Mouse (Mus musculus) left cerebral cortex, adult 18-20 months (tissue): Measurements from ENCODE around the gene Gm28048. TPM values are rescaled to one million over a fixed set of nuclear protein-coding genes. Genes with fewer than 3 reads are reported as not detected.

Experiments used
- DNase-seq, 2 experiments: peaks; one replicate each; pipeline ENCODE4 v3.0.0; 2021 to 2022; ENCODE audit warnings: low spot score in 2 of 2, mixed read lengths in 1 of 2
- total RNA-seq, 2 experiments: library from RNA; stranded (reverse); gene quantifications; 2 replicates each; pipeline ENCODE4 v1.2.3; 2021

Gm28048 gene
- total RNA-seq, 2 experiments from 2014 or later = 10.1 to 11.3 TPM

DNA sequence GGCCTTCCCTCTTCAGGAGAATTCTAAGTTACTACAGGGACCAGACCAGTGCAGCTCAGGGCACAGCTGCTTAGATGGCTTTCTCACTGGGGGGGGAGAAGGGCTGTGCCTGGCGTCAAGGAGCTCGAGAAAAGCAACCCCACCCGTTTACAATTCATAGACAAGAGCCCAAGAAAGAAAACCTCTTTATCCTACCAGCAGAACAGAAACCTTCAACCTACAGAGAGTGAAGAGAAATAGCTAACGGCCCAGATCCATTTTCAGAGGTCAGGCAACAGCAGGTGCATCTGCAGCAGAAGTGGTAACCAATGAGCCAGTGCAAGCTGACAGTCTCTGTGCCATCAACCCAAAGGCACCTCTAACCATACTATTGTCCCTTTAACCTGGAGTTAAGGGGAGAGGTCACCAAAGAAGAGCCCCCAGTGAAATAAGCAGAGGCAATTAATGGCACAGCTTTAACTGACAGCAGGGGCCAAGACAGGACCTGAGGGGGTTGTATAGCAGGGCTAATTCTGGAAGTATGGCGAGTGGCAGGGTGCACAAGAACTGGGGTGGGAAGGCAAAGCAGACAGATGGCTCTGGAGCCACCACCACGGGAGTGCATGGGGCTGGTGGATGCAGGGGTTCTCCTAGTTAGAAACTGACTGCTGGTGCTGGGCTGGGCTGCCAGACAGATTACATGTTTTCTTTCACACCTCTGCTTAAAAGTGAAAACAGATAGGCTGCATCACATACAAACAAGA lies 135.6 kb downstream of the Gm28048 start:
- peak in 1 of 2 experiments; percentile 20 for DNase-seq

DNA sequence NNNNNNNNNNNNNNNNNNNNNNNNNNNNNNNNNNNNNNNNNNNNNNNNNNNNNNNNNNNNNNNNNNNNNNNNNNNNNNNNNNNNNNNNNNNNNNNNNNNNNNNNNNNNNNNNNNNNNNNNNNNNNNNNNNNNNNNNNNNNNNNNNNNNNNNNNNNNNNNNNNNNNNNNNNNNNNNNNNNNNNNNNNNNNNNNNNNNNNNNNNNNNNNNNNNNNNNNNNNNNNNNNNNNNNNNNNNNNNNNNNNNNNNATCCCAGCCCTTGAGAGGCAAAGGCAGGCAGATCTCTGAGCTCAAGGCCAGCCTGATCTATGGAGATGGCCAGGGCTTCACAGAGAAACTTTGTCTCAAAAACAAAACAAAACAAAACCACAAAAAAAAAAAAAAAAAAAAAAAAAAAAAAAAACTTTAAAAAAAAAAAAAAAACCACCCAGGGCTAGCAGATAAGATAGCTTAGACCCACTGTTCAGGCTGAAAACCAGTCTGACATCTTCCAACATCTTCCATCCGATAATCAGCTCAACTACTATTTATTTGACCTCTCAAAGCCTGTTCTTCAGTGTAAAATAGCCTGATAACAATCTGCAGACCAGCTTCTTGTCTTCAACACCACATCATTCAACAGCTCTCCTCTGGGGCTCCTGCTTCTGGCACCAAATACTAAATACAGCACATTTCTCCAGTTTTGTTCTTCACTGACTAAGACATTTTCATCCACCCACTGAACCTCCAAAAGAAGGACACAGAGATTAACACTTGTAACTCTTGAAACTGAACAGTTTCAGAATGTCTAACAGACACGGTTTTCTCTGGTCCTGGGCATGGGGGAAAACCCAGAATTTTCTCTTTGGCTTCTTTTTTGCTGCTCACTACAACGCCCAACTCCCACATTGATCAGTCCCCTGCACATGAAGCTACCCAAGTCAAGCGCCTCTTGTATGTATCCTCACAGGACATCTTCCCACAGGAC lies 136.9 kb downstream of the Gm28048 start:
- peak in 1 of 2 experiments; percentile 14 for DNase-seq

DNA sequence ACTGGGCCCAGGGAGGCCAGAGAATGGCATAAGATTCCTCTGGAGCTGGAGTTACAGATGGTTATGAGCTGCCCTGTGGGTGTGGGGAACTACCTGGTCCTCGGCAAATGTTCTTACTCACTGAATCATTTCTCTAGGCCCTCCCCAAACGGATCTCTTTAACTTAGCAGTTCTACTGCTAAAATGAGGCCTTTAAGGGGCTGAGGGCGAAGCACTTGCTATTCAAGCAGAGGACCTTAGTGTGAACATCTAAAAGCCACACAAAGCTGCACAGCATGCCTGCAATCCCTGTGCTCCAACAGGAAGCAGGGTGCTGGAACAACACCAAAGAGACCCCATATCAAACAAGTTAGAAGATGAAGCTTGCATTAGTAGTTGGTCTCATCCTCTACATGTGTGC lies 142.4 kb downstream of the Gm28048 start:
- no peak for DNase-seq

DNA sequence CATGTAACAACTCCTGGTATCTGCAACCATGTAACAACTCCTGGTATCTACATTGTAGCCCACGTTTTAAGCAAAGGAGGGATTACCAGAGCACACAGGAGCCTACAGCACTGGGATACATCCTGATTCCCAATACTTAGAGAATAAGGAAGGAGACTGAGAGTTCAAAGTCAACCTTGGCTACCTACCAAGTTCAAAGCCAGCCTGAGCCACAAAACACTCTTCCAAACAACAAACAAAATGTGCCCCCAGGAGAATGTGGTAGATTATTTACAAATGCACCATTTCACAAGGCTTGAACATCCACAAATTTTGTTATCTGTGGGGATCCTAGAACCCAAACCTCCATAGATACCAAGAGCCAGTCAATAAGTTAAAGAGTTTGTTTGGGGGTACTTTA lies 143.5 kb downstream of the Gm28048 start:
- DNase-seq = no peak

DNA sequence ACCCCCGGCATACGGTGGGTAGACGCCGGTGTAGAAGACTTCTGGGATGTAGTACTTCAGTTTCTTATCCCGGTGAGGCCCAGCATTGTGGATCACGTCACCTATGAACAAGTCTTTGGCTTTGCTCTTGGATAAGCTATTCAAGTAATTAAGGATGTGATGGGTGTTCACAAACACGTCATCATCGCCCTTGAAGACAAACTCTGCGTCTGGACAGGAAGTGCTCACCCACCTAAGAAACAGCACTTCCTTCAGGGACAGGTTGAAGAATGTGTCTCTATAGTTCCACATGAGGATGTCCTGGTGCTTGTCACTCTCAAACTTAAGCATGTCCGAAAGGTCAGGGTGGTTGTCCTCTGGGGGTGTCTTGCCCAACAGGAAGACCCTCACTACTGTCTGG lies 145.6 kb downstream of the Gm28048 start:
- DNase-seq = no peak

DNA sequence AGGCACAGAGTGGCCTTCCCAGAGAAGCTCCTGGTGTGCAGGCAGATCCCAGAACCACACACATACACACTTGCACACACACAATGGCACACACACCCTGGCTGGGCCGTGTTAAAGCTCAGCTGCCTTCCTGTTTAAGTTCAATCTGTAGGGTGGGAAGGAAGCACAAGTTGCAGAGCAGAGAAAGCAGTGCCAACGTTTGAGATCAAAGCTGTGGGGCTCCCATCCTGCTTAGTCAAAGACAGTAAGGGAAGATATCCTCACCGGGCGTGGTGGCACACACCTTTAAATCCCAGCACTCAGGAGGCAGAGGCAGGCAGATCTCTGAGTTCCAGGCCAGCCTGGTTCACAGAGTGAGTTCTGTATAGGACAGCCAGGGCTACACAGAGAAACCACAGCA lies 149.3 kb downstream of the Gm28048 start:
- DNase-seq = no peak

DNA sequence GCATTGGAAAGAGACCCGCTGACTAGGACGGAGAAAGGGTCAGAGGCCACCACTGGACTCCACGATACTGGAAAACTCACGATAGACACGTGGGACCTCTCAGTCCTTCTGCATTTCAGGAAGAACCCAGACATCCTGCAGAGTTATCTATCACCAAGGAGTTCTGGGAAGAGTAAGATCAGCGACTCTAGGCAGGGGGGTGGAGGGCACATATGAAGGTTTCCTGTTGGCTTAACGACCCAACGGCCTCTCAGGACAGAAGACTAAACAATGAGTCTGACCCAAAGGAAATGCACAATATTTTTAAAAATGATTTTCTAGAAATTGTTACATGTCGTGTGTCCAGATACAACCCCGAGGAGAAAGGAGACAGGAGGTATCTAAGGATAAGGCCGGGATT lies 150.0 kb downstream of the Gm28048 start:
- no peak for DNase-seq

DNA sequence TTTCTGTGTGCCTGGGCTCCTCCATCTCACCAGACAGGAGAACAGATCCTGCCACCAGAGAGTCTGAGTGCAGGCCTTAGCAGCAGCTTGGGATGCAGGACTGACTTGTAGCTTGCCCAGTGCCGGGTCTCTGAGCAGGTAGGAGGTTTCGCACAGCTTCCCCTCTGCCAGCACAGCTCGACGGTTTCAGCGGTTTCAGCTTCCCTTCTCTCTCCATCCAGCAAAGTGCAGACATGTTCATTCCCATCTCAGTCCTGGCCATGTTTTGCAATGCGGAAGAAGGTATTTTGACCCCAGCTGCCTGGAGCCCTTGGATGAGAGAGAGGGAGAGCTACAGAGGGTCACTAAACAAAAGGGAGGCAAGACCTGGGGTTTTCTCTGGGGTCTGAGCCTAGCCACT lies 151.2 kb downstream of the Gm28048 start:
- DNase-seq = no peak

DNA sequence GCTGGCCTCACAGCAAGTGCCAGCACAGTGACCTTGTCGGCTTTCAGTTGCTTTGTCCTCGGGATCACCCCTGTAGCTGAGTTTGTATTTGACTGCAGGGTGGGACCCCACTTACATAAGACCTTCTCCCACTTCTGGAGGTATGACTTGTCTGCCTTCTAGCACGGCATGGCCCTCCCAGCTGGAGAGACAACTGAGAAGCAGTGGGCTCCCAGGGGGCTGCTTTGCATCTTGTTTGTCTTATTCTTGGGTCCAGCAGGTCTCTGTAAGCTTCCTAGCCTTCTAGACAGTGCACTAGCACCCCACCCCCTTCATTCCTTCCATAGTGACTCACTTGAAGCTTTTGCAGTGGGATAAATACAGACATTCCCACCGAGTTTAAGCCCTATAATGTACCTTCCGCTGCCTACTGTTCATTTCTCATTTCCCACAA lies 151.7 kb downstream of the Gm28048 start:
- DNase-seq = no peak

DNA sequence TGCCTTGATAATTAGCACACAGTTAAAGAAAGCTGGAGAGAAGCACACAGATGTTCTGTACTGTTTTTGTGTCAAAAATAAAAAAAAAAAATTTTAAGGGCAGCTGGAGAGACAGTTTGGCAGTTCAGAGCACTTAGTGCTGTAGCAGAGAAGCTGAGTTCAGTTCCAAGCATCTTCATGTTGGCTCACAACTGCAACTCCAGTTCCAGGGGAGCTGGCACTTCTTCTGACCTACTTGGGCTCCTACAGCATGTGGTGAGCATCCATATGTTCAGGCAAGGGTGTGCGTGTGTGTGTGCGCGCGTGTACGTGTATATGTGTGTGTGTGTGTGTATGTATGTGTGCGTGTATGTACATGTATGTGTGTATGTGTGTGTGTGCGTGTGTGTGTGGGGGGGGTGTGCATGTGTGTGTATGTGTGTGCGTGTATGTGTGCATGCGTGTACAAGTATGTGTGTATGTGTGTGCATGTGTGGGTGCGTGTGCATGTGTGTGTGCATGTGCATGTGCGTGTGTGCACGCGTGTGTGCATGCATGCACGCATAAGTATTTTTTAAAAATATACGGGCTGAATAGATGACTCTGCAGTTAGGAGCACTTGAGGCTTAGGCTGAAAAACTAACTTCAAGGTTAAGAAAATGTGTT lies 152.8 kb downstream of the Gm28048 start:
- DNase-seq = peak in 1 of 2 experiments; percentile 20

DNA sequence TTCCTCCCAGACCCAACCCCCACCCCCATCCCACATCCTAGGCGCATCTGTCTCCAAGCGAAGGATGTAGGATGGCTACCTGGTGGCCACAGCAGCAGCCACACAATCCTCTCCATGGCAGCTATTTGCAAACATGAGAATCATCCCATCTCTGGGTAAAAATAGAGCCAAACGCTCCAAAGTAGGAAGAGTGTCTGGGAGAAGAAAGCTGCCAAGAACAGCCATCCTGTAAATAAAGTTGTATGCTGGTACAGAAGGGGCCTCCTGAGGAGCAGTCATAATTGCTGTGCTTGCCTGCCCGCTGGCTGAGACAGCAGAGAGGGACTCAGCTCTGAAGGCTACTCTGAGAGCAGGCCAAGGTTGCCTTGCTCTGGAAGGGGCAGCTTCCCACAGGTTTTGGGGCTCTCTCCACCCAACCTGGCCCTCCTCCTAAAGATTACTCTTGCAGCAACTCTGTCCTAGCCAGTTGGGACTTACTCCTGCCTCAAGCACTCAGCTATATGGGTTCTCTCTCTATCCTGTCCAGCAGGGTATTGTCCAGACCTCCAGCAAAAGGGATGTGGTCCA lies 154.3 kb downstream of the Gm28048 start:
- peak in 1 of 2 experiments; percentile 26 for DNase-seq

DNA sequence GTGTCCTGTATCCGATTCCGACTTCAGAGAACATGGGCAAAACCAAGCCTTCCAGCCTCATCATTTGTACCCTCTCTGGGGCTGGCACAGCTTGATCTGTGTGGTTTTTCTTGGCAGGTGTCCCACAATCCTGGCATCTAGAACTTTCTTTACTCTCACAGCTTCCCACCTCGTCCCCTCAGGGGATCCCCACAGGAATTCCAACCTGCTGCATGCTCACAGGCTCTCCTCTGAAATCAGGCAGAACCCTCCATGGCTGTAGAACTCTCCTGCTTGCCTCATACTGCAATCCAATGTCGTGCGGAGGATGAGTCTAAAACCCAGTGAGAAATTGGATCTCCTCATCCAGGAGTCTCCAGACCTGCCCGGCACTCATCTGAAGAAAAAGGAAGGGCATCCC lies 155.2 kb downstream of the Gm28048 start:
- DNase-seq = no peak

DNA sequence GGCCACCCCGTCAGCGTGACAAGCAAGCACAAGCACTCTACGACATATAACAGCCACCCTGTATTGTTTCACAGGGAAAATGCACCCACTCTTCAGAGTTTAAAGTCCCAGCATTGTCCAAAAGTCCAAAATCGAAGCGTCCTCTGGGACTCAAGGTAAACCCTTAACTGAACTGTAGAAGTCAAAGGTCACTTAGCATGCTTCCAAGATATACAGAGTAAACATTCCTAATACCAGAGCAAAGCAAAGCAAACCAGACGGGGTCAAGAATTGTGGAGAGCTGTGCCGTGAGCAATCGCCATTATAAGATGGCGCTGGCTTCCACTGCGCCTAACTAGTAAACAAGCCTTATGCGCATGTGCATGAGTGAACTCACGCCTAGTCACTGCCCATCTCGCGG lies 155.8 kb downstream of the Gm28048 start:
- DNase-seq = no peak

DNA sequence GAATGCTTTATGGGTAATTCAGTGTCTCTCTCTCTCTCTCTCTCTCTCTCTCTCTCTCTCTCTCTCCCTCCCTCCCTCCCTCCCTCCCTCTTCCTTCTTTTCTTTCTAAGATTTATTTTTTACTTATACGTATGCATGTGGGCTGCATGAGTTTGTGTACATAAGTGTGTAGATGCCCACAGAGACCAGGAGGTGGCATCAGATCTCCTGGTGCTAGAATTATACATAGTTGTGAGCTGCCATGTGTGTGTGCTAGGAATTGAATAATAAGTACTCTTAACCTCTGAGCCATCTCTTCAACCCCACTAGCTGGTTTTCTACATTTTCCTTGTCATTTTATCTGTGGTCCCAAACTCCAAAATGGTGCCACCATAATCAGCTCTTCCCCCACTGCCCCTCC lies 156.3 kb downstream of the Gm28048 start:
- DNase-seq = no peak

DNA sequence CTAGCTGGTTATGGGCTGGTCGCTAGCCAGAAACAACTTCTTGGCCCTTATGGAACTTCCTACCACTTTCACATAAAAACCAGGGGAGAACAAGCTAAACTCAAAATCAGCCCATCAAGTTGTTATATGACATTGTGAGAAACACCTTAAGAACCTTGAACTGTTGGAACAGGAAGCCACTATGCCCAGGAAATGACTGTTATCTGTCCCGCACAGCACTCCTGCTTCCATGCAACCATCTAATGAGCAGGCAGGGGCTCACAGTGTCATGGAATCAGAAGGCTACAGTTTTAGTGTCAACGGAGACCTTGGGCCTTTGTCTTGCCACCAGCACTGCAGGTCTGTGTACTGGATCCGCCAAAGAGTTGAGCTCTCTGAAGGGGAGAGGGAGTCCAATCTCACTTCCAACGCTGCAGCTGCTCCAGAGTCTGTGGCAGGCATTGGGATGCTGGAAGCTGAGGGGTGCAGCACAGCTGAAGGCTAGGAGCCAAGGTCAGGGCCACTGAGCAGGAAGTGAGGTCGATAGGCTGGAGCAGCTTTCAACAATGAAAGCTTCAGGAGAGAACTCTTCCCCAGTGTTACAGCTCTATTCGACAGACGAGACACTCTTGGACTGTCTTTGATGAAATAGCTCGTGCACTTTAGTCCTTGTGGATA lies 157.7 kb downstream of the Gm28048 start:
- no peak for DNase-seq

DNA sequence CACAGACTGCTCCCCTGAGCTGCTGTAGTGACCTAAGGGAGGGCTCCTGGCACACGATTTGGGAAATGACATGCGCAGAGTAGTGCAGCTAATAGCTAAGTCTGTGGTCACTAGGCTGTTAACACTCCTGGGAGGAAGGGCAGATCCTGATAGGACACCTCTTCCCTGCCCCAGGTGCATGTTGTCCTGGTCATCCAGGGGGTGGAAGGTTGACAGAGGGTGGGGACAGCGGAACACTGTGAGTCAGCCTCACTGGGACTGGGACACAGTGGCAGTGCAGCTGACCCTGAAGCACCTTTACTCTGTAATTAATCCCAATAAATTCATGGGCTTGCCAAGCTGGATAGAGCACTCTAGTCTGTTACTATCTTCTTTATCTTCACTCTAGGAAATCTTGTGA lies 160.6 kb downstream of the Gm28048 start:
- no peak for DNase-seq

DNA sequence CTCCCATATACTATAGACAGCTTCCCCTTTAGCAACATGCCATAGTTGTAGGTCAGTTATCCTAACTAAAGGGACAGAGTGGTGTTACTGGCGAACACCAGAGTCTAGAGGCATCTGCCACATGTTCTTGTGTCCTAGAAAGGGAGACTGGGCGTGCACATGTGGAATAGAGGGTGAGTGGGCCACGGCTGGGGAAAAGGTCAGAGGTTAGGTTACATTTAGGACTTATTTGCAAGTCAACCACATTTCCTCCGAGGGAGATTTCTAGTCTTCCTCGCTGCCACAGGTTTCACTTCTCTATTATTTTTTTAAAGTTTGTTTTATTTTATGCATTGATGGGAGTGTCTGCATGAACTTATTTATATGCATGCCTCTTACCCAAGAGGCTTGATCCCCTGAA lies 163.5 kb downstream of the Gm28048 start:
- DNase-seq = no peak

DNA sequence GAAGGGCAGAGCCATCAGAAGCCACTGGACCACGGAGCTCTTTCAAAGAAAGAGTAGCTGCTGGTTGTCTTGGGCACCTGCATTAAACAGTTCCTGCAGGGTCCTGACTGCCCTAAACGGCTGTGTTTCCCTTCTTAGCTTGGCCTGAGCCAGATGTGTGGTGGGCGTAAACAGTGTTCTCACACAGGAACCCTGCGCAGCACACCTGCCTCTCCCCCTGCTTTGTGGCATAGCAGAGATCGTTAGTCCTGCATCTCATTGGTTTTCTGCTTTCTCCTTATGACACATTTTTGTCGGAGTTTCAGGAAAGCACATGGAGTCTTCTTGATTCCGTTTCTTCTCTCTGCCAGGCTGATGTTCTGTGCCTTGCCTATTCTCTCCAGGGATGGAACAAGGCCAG lies 166.0 kb downstream of the Gm28048 start:
- no peak for DNase-seq

DNA sequence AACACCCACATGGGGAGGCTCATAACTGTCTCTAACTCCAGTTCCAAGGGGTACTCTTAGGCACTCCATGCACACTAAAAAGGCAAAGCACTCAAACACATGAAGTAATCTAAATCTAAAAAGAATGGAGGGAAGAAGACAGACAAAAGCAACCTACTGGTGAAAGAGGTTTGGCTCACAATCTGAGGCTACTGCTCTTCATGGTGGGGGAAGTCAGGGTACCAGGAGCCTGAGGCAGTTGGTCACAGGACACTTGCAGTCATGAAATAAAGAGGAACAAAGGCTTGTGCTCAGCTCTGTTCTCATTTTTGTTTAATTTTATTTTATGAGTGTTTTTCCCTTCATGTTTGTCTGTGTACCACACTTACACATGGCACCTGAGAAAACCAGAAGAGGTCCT lies 166.7 kb downstream of the Gm28048 start:
- no peak for DNase-seq

DNA sequence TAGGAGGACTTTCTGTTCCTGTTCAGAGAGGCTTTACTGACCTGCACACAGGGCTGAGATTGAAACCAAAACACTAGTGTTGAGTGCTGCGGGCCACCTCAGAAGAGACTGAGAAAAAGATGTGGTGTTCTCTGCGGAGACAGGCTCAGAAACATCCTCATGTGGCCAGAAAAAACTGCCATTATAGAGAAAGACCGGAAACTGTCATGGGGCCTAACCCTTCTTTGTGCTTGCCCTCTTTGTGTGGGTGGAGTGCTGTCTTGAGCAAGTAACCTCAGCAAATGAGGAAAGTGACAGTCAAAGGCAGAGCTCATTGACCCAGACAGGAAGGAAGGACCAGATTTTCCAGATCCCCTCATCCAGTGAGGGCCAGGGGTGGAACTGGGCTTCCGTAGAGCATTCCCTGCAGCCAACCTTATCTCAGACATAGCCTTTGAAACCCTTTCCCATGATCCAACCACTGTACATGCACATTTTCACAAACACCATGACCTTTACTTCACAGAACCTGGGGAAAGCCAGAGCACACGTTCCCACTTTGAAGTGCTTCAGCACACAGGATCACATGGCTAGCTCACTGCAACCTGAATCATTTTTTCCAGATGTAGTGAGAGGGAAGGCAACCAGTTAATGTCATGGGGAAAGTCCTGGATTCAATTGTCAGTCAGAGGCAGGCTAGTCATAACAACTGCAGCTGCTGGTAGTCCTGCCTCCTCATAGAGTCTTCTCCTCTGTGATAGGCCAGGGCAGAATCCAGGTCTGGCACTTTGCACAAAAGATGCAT lies 167.8 kb downstream of the Gm28048 start:
- no peak for DNase-seq
